30 mouse cellular contexts compared by ENCODE assay signal in genomic region chr2:51588336-51588735, GRCm38 (mm10). TPM values are rescaled to one million over a fixed set of nuclear protein-coding genes. Genes with fewer than 3 reads are reported as not detected.
"Had no signal": no experiment of that assay in that cellular context is flagged by ENCODE, and none has a peak within 500 bp of the region (broad histone marks: within the 10 kb centered on the region; RNA-seq: fewer than 3 reads in every experiment).

No protein-coding gene starts in this region.

- H3K4me3 ChIP-seq: liver, embryonic 13.5 days; neural tube, embryonic 12.5 days; neural tube, embryonic 15.5 days; stomach, embryonic 15.5 days had no signal

- H3K27ac ChIP-seq: kidney, postnatal 0 days; liver, embryonic 13.5 days; macrophage; neural tube, embryonic 12.5 days; neural tube, embryonic 15.5 days; stomach, embryonic 15.5 days had no signal

- H3K4me2 ChIP-seq: liver, embryonic 13.5 days; midbrain, embryonic 11.5 days; neural tube, embryonic 12.5 days; neural tube, embryonic 15.5 days; stomach, embryonic 15.5 days had no signal

- H3K4me1 ChIP-seq: liver, embryonic 13.5 days; stomach, embryonic 15.5 days had no signal

- H3K36me3 ChIP-seq: liver, embryonic 13.5 days; neural tube, embryonic 12.5 days; neural tube, embryonic 15.5 days; stomach, embryonic 15.5 days had no signal

- DNase-seq: kidney, adult 2 months; kidney, postnatal 25 days; liver, embryonic 13.5 days; lung, adult 2 months; lung, postnatal 14 days; midbrain, embryonic 14.5 days; retina, postnatal 1 day; right cerebral cortex, postnatal 25 days; spleen, adult 18-20 months; thymus, adult 18-20 months; thymus, postnatal 36 days had no signal

- H3K9me3 ChIP-seq: liver, embryonic 13.5 days; neural tube, embryonic 12.5 days; neural tube, embryonic 15.5 days; stomach, embryonic 15.5 days had no signal

- H3K27me3 ChIP-seq: liver, embryonic 13.5 days; neural tube, embryonic 12.5 days; neural tube, embryonic 15.5 days; stomach, embryonic 15.5 days had no signal

- H3K9ac ChIP-seq: liver, embryonic 13.5 days; neural tube, embryonic 12.5 days; neural tube, embryonic 15.5 days; stomach, embryonic 15.5 days had no signal

RNA-seq across cellular contexts. Expression of gene Tas2r134, which starts 39.0 kb away (rescaled TPM):
- total RNA-seq: layer of hippocampus, postnatal 14 days; left cerebral cortex, adult 8-10 months; left cerebral cortex, postnatal 14 days; liver, adult 2 months; megakaryocyte-erythroid progenitor cell, adult 5-6 weeks had no signal
- polyA plus RNA-seq: intestine, postnatal 0 days; kidney, adult 2 months; kidney, embryonic 14.5 days; kidney, postnatal 0 days; limb, embryonic 11.5 days; limb, embryonic 14.5 days; liver, adult 2 months; liver, embryonic 13.5 days; liver, embryonic 16.5 days; lung, adult 2 months; lung, embryonic 16.5 days; macrophage; midbrain, embryonic 11.5 days; midbrain, embryonic 14.5 days; neural tube, embryonic 12.5 days; neural tube, embryonic 15.5 days; stomach, embryonic 15.5 days; testis, adult 2 months; urinary bladder, adult 2 months had no signal
